Mouse (Mus musculus): ENCODE data around the gene Chd9.

GRCm38 (mm10) chr8:90832576-90833289 is 4.6 kb downstream of the Chd9 start:
- TF ChIP-seq CTCF (IDR thresholded peaks at IDR 0.05; ENCODE audit: extremely low read depth, insufficient read length, insufficient replicate concordance, low read depth, low read length) = no peak
- no peak for TF ChIP-seq POLR2A (IDR thresholded peaks at IDR 0.05; ENCODE audit: low read depth, low read length)

Measured in small intestine, adult 2 months (tissue).